Mouse (Mus musculus) liver, embryonic 14.5 days (tissue): ENCODE data around the gene Tmem94. TPM values are rescaled to one million over a fixed set of nuclear protein-coding genes. Genes with fewer than 3 reads are reported as not detected.
A peak's percentile ranks its signal among the peaks of the same experiment; 100 is the strongest.

Experiments
- ATAC-seq: fragments of 200-750 bp; cut with Nextera tagmentation; 2 replicates; pipeline ENCODE4 v1.8.0; 2017; ENCODE audit warnings: moderate number of reproducible peaks, mild to moderate bottlenecking, moderate library complexity; ENCODE audit not compliant: insufficient read depth
- DNase-seq, 3 experiments: peaks; one replicate each; pipeline ENCODE4 v3.0.0-alpha.2; 2012 to 2013; ENCODE audit warnings: low read depth in 3 of 3, low spot score in 3 of 3
- H3K27ac ChIP-seq: fragments of 300-500 bp; sonication (generic); 2 replicates; pipeline ENCODE4 v1.5.1; 2014; ENCODE audit warnings: moderate library complexity, mild to moderate bottlenecking, control low read depth, inconsistent platforms
- H3K27me3 ChIP-seq: fragments of 300-500 bp; sonication (generic); 2 replicates; pipeline ENCODE4 v1.6.1; 2014; ENCODE audit warnings: mild to moderate bottlenecking, low read length, moderate library complexity; ENCODE audit not compliant: control insufficient read depth, insufficient read depth
- H3K36me3 ChIP-seq: fragments of 300-500 bp; sonication (generic); replicated peaks from 2 replicates; pipeline ENCODE4 v1.6.1; 2014; ENCODE audit warnings: low read depth; ENCODE audit not compliant: control insufficient read depth, insufficient read depth
- H3K4me1 ChIP-seq, 2 experiments: fragments of 200-500 bp in 1 of 2; fragments of 300-500 bp in 1 of 2; sonication (generic) in 1 of 2; replicated peaks; 2 replicates each; pipeline ENCODE4 v1.6.1; 2012 to 2014; ENCODE audit warnings: antibody characterized with exemption in 1 of 2, inconsistent platforms in 1 of 2, low read length in 1 of 2; ENCODE audit not compliant: control insufficient read depth in 2 of 2, insufficient read depth in 2 of 2
- H3K4me2 ChIP-seq: fragments of 300-500 bp; sonication (generic); 2 replicates; pipeline ENCODE4 v1.6.1; 2014; ENCODE audit warnings: low read depth, mild to moderate bottlenecking, control low read depth, moderate library complexity
- H3K4me3 ChIP-seq, 2 experiments: fragments of 200-500 bp in 1 of 2; fragments of 300-500 bp in 1 of 2; sonication (generic) in 1 of 2; 2 replicates each; pipeline ENCODE4 v1.5.1; 2012 to 2014; ENCODE audit warnings: low read depth in 2 of 2, low read length in 2 of 2, mild to moderate bottlenecking in 2 of 2, control low read depth in 1 of 2, inconsistent platforms in 1 of 2, moderate library complexity in 1 of 2; ENCODE audit not compliant: insufficient read depth in 1 of 2
- H3K9ac ChIP-seq: fragments of 300-500 bp; sonication (generic); replicated peaks from 2 replicates; pipeline ENCODE4 v1.6.1; 2014; ENCODE audit warnings: mild to moderate bottlenecking, control low read depth, moderate library complexity
- H3K9me3 ChIP-seq: fragments of 300-500 bp; sonication (generic); 2 replicates; pipeline ENCODE4 v1.6.1; 2016; ENCODE audit warnings: low read length, mixed read lengths; ENCODE audit not compliant: control insufficient read depth
- CTCF ChIP-seq: IDR thresholded peaks from 2 replicates; pipeline ENCODE4 v1.5.1; 2016; ENCODE audit warnings: antibody characterized with exemption, low read depth, control low read depth
- EP300 ChIP-seq: IDR thresholded peaks from 2 replicates; pipeline ENCODE4 v1.6.1; 2016; ENCODE audit warnings: antibody characterized with exemption, low read depth
- WGBS: fragments of 180-500 bp; shearing (Covaris S2); extraction: QIAGEN DNeasy Blood & Tissue Kit; methylation state at CpG from one replicate; pipeline ENCODE4 v1.1.7; 2014; ENCODE audit not compliant: insufficient replicate concordance; 5-methylcytosine and 5-hydroxymethylcytosine counted together
- polyA plus RNA-seq, 2 experiments: library from polyadenylated mRNA; depleted of rRNA in 1 of 2; stranded (reverse) in 1 of 2; unstranded in 1 of 2; fragments of >200 nt; fragmentation: Nextera tagmentation in 1 of 2; extraction: Ambion mirVana in 1 of 2; gene quantifications; 2 replicates each; pipeline versions ENCODE4 v1.2.1 to v1.2.3; 2012 to 2014

The Tmem94 gene
- polyA plus RNA-seq, 2 experiments: 3.7 to 11.0 TPM

DNA sequence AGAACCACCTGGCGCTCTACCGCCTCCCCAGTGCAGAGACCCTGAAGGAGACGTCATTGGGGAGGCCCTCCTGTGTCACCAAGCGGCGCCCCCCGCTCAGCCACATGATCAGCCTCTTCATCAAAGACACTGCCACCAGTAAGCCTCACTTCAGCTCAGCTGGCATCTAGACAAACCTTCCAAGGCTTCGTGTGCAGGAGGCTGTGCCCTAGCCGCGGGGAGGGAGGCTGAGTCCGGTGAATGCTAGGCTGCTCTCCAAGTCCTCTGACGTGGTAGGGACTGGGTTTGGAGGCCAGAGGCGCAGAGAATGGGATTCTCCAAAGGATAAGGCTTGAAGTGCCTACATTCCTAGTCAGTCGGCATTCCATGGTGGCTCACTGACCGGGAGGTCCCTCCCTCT, 27.1 kb downstream of the Tmem94 start:
- TF ChIP-seq CTCF (no peak), EP300 (no peak)
- H3K9me3 ChIP-seq: no peaks in the 10 kb centered on the region
- DNase-seq (no peak), ATAC-seq (no peak)
- no peaks in the 10 kb centered on the region for H3K27me3 ChIP-seq
- no peak overlapping the region for H3K4me3 ChIP-seq
- no peaks in the 10 kb centered on the region for H3K4me1 ChIP-seq
- WGBS: 90% methylated on average over 14 of the region's 14 CpGs
- no peak overlapping the region for H3K9ac ChIP-seq
- peaks cover 22% of the 10 kb centered on the region for H3K36me3 ChIP-seq
- H3K4me2 ChIP-seq: no peak overlapping the region
- no peak overlapping the region for H3K27ac ChIP-seq

DNA sequence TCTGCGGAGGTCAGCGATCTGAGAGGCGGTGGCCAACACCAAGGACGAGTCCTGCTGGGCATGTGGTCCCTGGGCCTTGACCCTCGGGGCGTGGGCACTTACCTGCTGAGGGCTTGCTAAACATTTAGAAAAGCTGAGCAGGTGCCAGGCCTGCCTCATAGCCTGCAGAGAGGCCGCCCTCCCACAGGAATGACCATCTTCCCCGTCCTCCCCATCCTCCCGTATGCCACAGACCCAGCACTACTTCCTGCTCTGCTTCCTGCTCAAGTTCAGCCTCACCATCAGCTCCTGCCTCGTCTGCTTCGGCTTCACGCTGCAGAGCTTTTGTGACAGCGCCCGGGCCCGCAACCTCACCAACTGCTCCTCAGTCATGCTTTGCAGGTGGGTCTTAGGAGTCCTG, 31.7 kb downstream of the Tmem94 start:
- WGBS: 70% methylated on average over 15 of the region's 15 CpGs
- Histone ChIP-seq H3K4me3 (no peak overlapping the region), H3K9ac (no peak overlapping the region), H3K36me3 (peaks cover 56% of the 10 kb centered on the region), H3K9me3 (no peaks in the 10 kb centered on the region), H3K27me3 (no peaks in the 10 kb centered on the region), H3K27ac (no peak overlapping the region), H3K4me1 (no peaks in the 10 kb centered on the region), H3K4me2 (no peak overlapping the region)
- TF ChIP-seq CTCF (no peak), EP300 (no peak)
- no peak for DNase-seq
- ATAC-seq: no peak

DNA sequence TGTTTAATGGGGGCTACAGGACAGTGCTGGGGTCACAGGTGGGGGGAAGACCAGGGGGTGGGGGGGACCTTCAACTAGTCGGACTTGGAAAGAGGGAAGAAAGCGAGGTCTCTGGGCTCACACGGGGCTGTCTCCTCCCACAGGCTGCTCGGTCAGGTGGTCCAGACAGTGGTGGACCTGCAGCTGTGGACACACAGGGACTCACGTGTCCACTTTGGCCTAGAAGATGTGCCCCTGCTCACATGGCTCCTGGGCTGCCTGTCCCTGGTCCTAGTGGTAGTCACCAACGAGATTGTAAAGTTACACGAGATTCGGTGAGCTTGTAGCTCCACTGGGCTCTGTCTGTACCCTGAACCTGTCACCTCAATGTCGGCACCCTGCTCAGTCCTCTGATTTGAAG, 32.4 kb downstream of the Tmem94 start:
- Histone ChIP-seq H3K4me3 (no peak overlapping the region), H3K4me1 (no peaks in the 10 kb centered on the region), H3K36me3 (peaks cover 58% of the 10 kb centered on the region), H3K4me2 (no peak overlapping the region), H3K27me3 (no peaks in the 10 kb centered on the region), H3K9me3 (no peaks in the 10 kb centered on the region), H3K9ac (no peak overlapping the region), H3K27ac (no peak overlapping the region)
- WGBS: 85% methylated on average over 9 of the region's 9 CpGs
- no peak for ATAC-seq
- TF ChIP-seq CTCF: no peak
- TF ChIP-seq EP300: no peak
- no peak for DNase-seq

DNA sequence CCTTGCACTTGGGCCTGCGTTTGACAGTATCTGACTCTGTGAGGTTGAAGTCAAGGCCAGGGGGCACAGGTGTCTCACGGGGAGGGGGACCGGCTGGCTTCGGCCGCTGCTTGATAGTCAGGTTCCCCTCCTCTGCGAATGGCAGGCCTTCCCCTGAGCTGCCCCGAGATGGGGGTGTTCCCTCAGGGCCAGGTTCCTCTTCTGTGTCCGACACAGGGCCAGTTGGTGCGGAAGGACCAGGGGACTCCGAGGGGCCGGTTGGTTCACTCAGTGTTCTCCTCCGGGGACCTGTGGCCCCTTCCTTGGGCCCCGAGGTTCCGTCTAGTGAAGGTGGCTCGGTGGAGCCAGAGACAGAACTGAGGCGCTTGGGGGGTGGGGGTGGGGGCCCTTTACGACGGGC, 35.7 kb downstream of the Tmem94 start:
- Histone ChIP-seq H3K27ac (no peak overlapping the region), H3K9me3 (no peaks in the 10 kb centered on the region)
- ATAC-seq: no peak

DNA sequence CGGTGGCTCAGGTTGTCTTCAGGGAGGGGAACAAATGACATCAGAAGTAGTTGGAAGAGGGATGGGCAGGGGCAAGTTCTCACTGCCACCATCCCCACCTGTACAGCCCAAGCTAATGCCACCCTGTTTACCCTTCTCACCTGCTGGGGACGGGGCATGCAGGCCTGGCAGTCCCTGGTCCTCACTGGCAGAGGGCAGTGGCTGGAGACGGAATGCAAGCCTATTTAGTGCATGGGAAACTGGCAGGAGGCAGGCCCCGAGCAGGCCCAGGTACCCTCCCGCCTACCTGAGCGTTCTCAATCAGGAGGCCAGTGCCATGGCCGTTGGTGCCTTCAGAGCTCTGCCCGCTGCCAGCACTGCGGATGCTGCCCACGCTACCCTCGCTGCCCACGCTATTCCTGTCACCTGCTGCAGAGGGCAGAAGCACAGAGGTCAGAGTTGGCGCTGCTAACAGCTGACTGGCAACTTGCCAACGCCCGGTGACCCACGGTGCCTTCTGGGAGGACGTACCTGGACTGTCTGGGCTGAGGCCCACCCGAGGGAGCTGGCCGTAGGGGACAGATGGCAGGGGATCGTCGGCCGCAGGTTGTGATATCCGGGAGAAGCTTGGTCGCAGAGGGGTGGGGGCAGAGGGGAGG, 38.0 kb downstream of the Tmem94 start:
- no peak overlapping the region for H3K27ac ChIP-seq
- H3K9ac ChIP-seq: no peak overlapping the region
- DNase-seq (no peak), ATAC-seq (no peak)
- 94% methylated on average over 24 of the region's 24 CpGs for WGBS
- H3K36me3 ChIP-seq: peaks cover 53% of the 10 kb centered on the region
- no peaks in the 10 kb centered on the region for H3K9me3 ChIP-seq
- peaks cover 23 to 29% of the 10 kb centered on the region in 2 experiments for H3K4me1 ChIP-seq
- no peaks in the 10 kb centered on the region for H3K27me3 ChIP-seq
- peak overlapping the region; percentile 68 for H3K4me2 ChIP-seq
- no peak overlapping the region; a peak in 1 of 4 replicates for H3K4me3 ChIP-seq
- TF ChIP-seq EP300 (no peak), CTCF (no peak)

More for the DNA sequence above, 35.7 kb downstream of the Tmem94 start:
- Histone ChIP-seq H3K27me3 (no peaks in the 10 kb centered on the region), H3K4me3 (no peak overlapping the region), H3K9ac (no peak overlapping the region), H3K4me1 (peaks cover 13 to 17% of the 10 kb centered on the region in 2 experiments), H3K36me3 (peaks cover 60% of the 10 kb centered on the region), H3K4me2 (no peak overlapping the region)
- DNase-seq: no peak
- 76% methylated on average over 18 of the region's 18 CpGs for WGBS
- TF ChIP-seq EP300: no peak
- TF ChIP-seq CTCF: no peak
